Mouse (Mus musculus) hindbrain, postnatal 0 days (tissue): ENCODE measurements around the gene Eif4b. TPM values are rescaled to one million over a fixed set of nuclear protein-coding genes. Genes with fewer than 3 reads are reported as not detected.
A peak's percentile ranks its signal among the peaks of the same experiment; 100 is the strongest.
"Not testable (repeated sequence)": the region's sequence is repeated elsewhere in the genome, so short reads cannot be mapped to it uniquely, and the experiment has no call there.

ENCODE experiments used
- ATAC-seq: fragments of 200-750 bp; cut with Nextera tagmentation; 2 replicates; pipeline ENCODE4 v1.8.0; 2017; ENCODE audit warnings: mild to moderate bottlenecking, moderate TSS enrichment, moderate library complexity
- DNase-seq: peaks from one replicate; pipeline ENCODE4 v3.0.0-alpha.2; 2015; ENCODE audit warnings: low spot score
- H3K27ac ChIP-seq: fragments of 300-500 bp; sonication (generic); 2 replicates; pipeline ENCODE4 v1.5.1; 2014; ENCODE audit warnings: mild to moderate bottlenecking
- H3K27me3 ChIP-seq: fragments of 300-500 bp; sonication (generic); 2 replicates; pipeline ENCODE4 v1.6.1; 2014; ENCODE audit warnings: low read length, mixed read lengths; ENCODE audit not compliant: insufficient read depth
- H3K36me3 ChIP-seq: fragments of 300-500 bp; sonication (generic); 2 replicates; pipeline ENCODE4 v1.6.1; 2014; ENCODE audit warnings: low read length, mixed read lengths; ENCODE audit not compliant: insufficient read depth
- H3K4me1 ChIP-seq: fragments of 300-500 bp; sonication (generic); 2 replicates; pipeline ENCODE4 v1.6.1; 2014; ENCODE audit warnings: antibody characterized with exemption, low read length, mixed read lengths; ENCODE audit not compliant: insufficient read depth
- H3K4me2 ChIP-seq: fragments of 300-500 bp; sonication (generic); 2 replicates; pipeline ENCODE4 v1.6.1; 2014; ENCODE audit warnings: low read depth, mild to moderate bottlenecking, low read length, moderate library complexity, mixed read lengths
- H3K4me3 ChIP-seq: fragments of 300-500 bp; sonication (generic); 2 replicates; pipeline ENCODE4 v1.5.1; 2014; ENCODE audit warnings: low read length
- H3K9ac ChIP-seq: fragments of 300-500 bp; sonication (generic); replicated peaks from 2 replicates; pipeline ENCODE4 v1.6.1; 2014; ENCODE audit warnings: mild to moderate bottlenecking, low read length, moderate library complexity, mixed read lengths
- H3K9me3 ChIP-seq: fragments of 300-500 bp; sonication (generic); 2 replicates; pipeline ENCODE4 v1.6.1; 2016; ENCODE audit warnings: low read length, mixed read lengths
- CTCF ChIP-seq: IDR thresholded peaks from 2 replicates; pipeline ENCODE4 v1.5.1; 2016; ENCODE audit warnings: antibody characterized with exemption, control low read depth, low read depth
- WGBS: fragments of 180-500 bp; shearing (Covaris S2); extraction: QIAGEN DNeasy Blood & Tissue Kit; methylation state at CpG from one replicate; pipeline ENCODE4 v1.1.7; 2014; 5-methylcytosine and 5-hydroxymethylcytosine counted together
- polyA plus RNA-seq: library from polyadenylated mRNA; unstranded; fragments of >200 nt; fragmentation: Nextera tagmentation; extraction: Ambion mirVana; gene quantifications from 2 replicates; pipeline ENCODE4 v1.2.1, GENCODE M21; 2015
- total RNA-seq: library from RNA; depleted of rRNA; stranded (reverse); fragments of >200 nt; gene quantifications from 2 replicates; pipeline ENCODE4 v1.2.3, GENCODE M21; 2014

Gene Eif4b
- total and polyA plus RNA-seq, 2 experiments from 2014 or later, result 65.1 to 114 TPM

GRCm38 (mm10) chr15:102074876-102075585, 1.5 kb downstream of the Eif4b start:
- H3K9me3 ChIP-seq, result no peaks in the 10 kb centered on the region
- peaks cover 8% of the 10 kb centered on the region; the same call in 1 of the 2 replicates for H3K4me1 ChIP-seq
- no peaks in the 10 kb centered on the region for H3K27me3 ChIP-seq
- 15% methylated on average over 11 of the region's 11 CpGs for WGBS
- H3K27ac ChIP-seq, result 0 out of 2 replicates have a peak overlapping the region, but pooled peaks have one; percentile 99
- H3K4me3 ChIP-seq, result peak overlapping the region; percentile 96
- no peak for ATAC-seq
- peak overlapping the region; percentile 83 for H3K4me2 ChIP-seq
- no peaks in the 10 kb centered on the region for H3K36me3 ChIP-seq
- DNase-seq, result no peak
- peak overlapping the region; percentile 95 for H3K9ac ChIP-seq
- no peak for TF ChIP-seq CTCF

DNA sequence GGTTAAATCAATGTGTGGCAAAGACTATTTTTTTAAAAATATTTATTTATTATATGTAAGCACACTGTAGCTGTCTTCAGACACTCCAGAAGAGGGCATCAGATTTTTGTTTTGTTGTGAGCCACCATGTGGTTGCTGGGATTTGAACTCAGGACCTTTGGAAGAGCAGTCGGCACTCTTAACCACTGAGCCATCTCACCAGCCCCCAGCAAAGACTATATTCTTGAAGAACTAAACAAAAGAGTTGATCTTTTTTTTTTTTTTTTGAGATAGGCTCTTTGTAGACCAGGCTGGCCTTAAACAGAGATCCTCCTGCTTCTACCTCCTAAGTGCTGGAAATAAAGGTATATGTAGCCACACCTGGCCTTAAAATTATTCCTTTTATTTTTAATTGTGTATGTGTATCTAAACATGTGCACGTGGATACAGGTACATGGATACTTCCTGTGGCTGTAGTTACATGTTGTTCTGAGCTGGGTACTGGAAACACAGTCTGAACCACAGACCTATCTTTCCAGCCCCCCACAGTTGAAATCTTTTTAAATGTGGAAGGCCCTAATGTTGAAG, 3.6 kb downstream of the Eif4b start:
- ATAC-seq, result no peak
- Histone ChIP-seq H3K9ac (no peak overlapping the region), H3K9me3 (no peaks in the 10 kb centered on the region), H3K36me3 (peaks cover 1% of the 10 kb centered on the region; the same call in 1 of the 2 replicates), H3K4me3 (no peak overlapping the region), H3K4me2 (no peak overlapping the region), H3K27me3 (no peaks in the 10 kb centered on the region), H3K27ac (no peak overlapping the region), H3K4me1 (peaks cover 8% of the 10 kb centered on the region; the same call in 1 of the 2 replicates)
- TF ChIP-seq CTCF, result no peak
- DNase-seq, result no peak
- 94% methylated on average over 2 of the region's 2 CpGs for WGBS

GRCm38 (mm10) chr15:102079221-102079620, 5.6 kb downstream of the Eif4b start:
- no peak for TF ChIP-seq CTCF
- no peak overlapping the region for H3K4me2 ChIP-seq
- no peak overlapping the region for H3K4me3 ChIP-seq
- H3K27ac ChIP-seq, result no peak overlapping the region
- no peaks in the 10 kb centered on the region for H3K27me3 ChIP-seq
- ATAC-seq, result no peak
- DNase-seq, result no peak
- peaks cover 10% of the 10 kb centered on the region; the same call in 1 of the 2 replicates for H3K36me3 ChIP-seq
- no peak overlapping the region for H3K9ac ChIP-seq
- 71% methylated on average over 4 of the region's 4 CpGs for WGBS
- no peaks in the 10 kb centered on the region for H3K9me3 ChIP-seq
- H3K4me1 ChIP-seq, result peaks cover 6% of the 10 kb centered on the region; the same call in 1 of the 2 replicates

DNA sequence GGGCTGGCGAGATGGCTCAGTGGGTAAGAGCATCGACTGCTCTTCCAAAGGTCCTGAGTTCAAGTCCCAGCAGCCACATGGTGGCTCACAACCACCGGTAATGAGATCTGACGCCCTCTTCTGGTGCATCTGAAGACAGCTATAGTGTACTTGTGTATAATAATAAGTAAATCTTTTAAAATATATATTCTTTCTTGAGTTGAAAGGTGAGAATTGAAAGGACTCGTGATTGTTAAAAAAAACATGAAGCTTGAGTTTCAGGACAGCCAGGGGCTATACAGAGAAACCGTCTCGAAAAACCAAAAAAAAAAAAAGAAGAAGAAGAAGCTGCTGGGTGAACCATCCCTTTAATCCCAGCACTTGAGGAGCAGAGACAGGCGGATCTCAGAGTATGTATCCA, 6.4 kb downstream of the Eif4b start:
- 77% methylated on average over 8 of the region's 8 CpGs for WGBS
- H3K27me3 ChIP-seq, H3K9me3 ChIP-seq, H3K4me2 ChIP-seq, H3K9ac ChIP-seq, ATAC-seq, H3K4me1 ChIP-seq, DNase-seq, H3K27ac ChIP-seq, H3K4me3 ChIP-seq: not testable (repeated sequence)
- peaks cover 17% of the 10 kb centered on the region for H3K36me3 ChIP-seq

DNA sequence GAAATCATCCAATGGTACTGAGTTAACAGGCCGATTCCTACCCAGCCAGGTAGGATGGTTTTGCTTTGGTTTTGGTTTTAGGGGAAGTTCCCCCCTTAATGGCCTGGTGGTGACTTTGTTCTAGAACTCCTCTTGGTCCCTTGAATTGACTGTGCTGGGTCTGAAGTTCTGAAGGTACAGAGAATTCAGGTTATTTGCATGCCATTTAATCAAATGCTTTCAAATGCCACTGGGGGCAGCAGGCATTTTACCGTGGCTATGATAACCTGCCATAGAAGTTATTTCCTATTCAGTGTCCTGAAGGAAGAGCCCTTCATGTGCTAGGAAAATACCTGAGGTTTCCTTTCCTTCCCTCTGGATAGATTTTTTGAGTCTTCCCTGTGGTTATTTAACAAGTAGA, 6.9 kb downstream of the Eif4b start:
- H3K4me2 ChIP-seq, result no peak overlapping the region
- 59% methylated on average over 2 of the region's 2 CpGs for WGBS
- ATAC-seq, result no peak

DNA sequence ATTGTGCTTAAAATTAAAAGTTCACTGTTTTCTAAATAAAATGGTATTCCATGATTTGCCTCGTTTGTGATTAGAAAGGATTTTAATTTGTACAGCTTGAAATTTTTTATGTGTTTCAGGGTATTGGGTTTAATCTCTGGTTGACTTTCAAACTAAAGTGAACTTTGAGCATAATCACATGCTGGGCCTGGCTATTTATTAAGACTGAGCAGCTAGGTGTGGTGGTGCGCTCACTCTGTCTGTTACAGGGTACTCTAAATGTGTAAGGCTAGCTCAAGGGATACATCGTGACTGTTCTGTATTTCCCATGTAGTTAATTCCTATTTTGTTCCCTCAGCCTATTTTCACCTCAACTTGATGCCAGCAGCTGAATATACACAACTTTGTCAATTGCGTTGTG, 8.6 kb downstream of the Eif4b start:
- H3K36me3 ChIP-seq, result peaks cover 33% of the 10 kb centered on the region
- DNase-seq (no peak), ATAC-seq (no peak)
- H3K9me3 ChIP-seq, result no peaks in the 10 kb centered on the region
- H3K27me3 ChIP-seq, result no peaks in the 10 kb centered on the region
- no peak overlapping the region for H3K27ac ChIP-seq
- H3K4me1 ChIP-seq, result no peaks in the 10 kb centered on the region
- no peak overlapping the region for H3K4me3 ChIP-seq
- H3K4me2 ChIP-seq, result no peak overlapping the region
- no peak for TF ChIP-seq CTCF
- WGBS, result 85% methylated on average over 4 of the region's 4 CpGs
- H3K9ac ChIP-seq, result no peak overlapping the region

More for the DNA sequence above, 6.9 kb downstream of the Eif4b start:
- Histone ChIP-seq H3K9ac (no peak overlapping the region), H3K27ac (no peak overlapping the region), H3K4me3 (no peak overlapping the region), H3K27me3 (no peaks in the 10 kb centered on the region), H3K4me1 (0 out of 2 replicates have a peak, but pooled peaks cover under 1% of the 10 kb centered on the region), H3K9me3 (no peaks in the 10 kb centered on the region), H3K36me3 (peaks cover 20% of the 10 kb centered on the region)
- TF ChIP-seq CTCF, result peak; percentile 35
- DNase-seq, result no peak

- Histone ChIP-seq H3K4me3 (no peak overlapping the region), H3K9me3 (no peaks in the 10 kb centered on the region), H3K4me2 (no peak overlapping the region), H3K36me3 (peaks cover 40% of the 10 kb centered on the region), H3K4me1 (no peaks in the 10 kb centered on the region), H3K9ac (no peak overlapping the region), H3K27ac (no peak overlapping the region), H3K27me3 (no peaks in the 10 kb centered on the region)
- 89% methylated on average over 4 of the region's 4 CpGs for WGBS
- ATAC-seq (no peak), DNase-seq (no peak)
- TF ChIP-seq CTCF, result no peak
These were observed 9.5 kb downstream of the Eif4b start for GRCm38 (mm10) chr15:102083028-102083427.
